Mouse (Mus musculus) cerebellum, adult 2 months (tissue): ENCODE data around the gene Ankle1. TPM values are rescaled to one million over a fixed set of nuclear protein-coding genes. Genes with fewer than 3 reads are reported as not detected.

ENCODE experiments used
- DNase-seq, 2 experiments: peaks; one replicate each; pipeline ENCODE4 v3.0.0; 2021
- H3K27ac ChIP-seq: fragments of 200-500 bp; 2 replicates; pipeline ENCODE4 v1.5.1; 2012; ENCODE audit warnings: low read length, control low read depth, inconsistent platforms; ENCODE audit not compliant: insufficient read depth
- H3K27me3 ChIP-seq: fragments of 200-500 bp; 2 replicates; pipeline ENCODE4 v1.6.1; 2012; ENCODE audit warnings: inconsistent platforms, mild to moderate bottlenecking, low read length, moderate library complexity; ENCODE audit not compliant: control insufficient read depth, insufficient read depth
- H3K4me1 ChIP-seq: fragments of 200-500 bp; 2 replicates; pipeline ENCODE4 v1.6.1; 2011; ENCODE audit warnings: low read length; ENCODE audit not compliant: control insufficient read depth, insufficient read depth
- H3K4me3 ChIP-seq: fragments of 200-500 bp; replicated peaks from 2 replicates; pipeline ENCODE3; 2011; ENCODE audit warnings: mild to moderate bottlenecking, low read depth, low read length, control low read depth; ENCODE audit not compliant: insufficient read depth
- CTCF ChIP-seq: fragments of 200-500 bp; IDR thresholded peaks from 2 replicates; pipeline ENCODE4 v1.5.1; 2011; ENCODE audit warnings: low read depth, mild to moderate bottlenecking, control low read depth, low read length, moderate library complexity, borderline replicate concordance; ENCODE audit not compliant: insufficient read depth
- POLR2A ChIP-seq: fragments of 200-500 bp; IDR thresholded peaks from 2 replicates; pipeline ENCODE4 v1.6.1; 2011; ENCODE audit warnings: low read length, control low read depth, borderline replicate concordance; ENCODE audit not compliant: insufficient read depth
- WGBS: fragments of 180-500 bp; shearing (Covaris S2); methylation state at CpG from one replicate; pipeline ENCODE4 v1.1.7; 2018; 5-methylcytosine and 5-hydroxymethylcytosine counted together
- polyA plus RNA-seq: library from polyadenylated mRNA; depleted of rRNA; stranded (reverse); fragments of >200 nt; gene quantifications from 2 replicates; pipeline ENCODE4 v1.2.3, GENCODE M21; 2012

The Ankle1 gene
- polyA plus RNA-seq, 1 experiment: 0.43 TPM

GRCm38 (mm10) chr8:71391696-71392095, 14.1 kb upstream of the Ankle1 start:
- 87% methylated on average over 2 of the region's 2 CpGs for WGBS
- TF ChIP-seq POLR2A (no peak), CTCF (no peak)
- Histone ChIP-seq H3K4me1 (no peaks in the 10 kb centered on the region; the same call in 1 of the 2 replicates), H3K27ac (no peak overlapping the region), H3K27me3 (no peaks in the 10 kb centered on the region), H3K4me3 (no peak overlapping the region)
- peak in 1 of 2 experiments; percentile 0 for DNase-seq

DNA sequence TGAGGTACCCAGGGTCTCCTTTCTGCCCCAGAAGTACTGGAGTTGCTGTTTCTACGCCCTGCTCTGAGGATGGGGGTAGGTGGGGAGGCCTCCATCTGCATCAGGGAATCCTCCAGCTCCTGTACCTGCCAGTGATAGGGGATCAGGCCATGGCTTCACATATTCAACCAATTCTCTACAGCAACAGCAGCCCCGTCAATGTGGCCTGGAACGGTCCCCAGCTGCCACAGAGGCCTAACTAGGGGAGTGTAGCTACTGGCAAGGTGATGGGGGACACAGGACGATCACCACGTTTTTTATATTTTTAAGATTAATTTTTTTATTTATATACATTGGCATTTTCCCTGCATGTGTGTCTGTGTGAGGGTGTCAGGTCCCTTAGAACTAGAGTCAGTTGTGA, 13.4 kb upstream of the Ankle1 start:
- H3K4me1 ChIP-seq: no peaks in the 10 kb centered on the region; the same call in 1 of the 2 replicates
- DNase-seq: peak in 1 of 2 experiments; percentile 2
- no peak overlapping the region for H3K27ac ChIP-seq
- H3K4me3 ChIP-seq: no peak overlapping the region
- H3K27me3 ChIP-seq: no peaks in the 10 kb centered on the region
- WGBS: 79% methylated on average over 5 of the region's 5 CpGs
- TF ChIP-seq POLR2A: no peak
- TF ChIP-seq CTCF: no peak

GRCm38 (mm10) chr8:71392871-71393270, 12.9 kb upstream of the Ankle1 start:
- Histone ChIP-seq H3K4me1 (peaks cover 3% of the 10 kb centered on the region; the same call in 1 of the 2 replicates), H3K27me3 (no peaks in the 10 kb centered on the region), H3K27ac (no peak overlapping the region), H3K4me3 (no peak overlapping the region)
- DNase-seq: peak in 1 of 2 experiments; percentile 6
- WGBS: 10% methylated on average over 3 of the region's 3 CpGs
- TF ChIP-seq POLR2A (no peak), CTCF (no peak)

DNA sequence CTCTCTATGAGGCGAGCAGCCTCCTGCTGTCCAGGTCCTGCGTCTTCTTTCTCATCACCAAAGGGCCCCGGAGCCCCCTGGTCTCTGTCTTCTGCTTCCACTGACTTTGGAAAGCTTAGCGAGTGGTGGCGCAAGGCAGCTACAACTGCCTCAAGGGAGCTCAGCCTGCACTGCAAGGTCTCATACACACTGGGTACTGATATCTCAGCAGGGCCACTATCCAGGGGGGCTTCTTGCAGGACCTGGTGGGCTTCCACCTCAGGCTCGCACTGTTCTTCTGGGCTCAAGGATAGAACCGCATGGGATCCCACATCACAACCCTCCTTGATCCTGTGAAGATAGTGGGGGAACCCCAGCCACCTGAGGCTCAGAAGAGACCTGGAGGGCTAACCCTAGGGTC, 11.3 kb upstream of the Ankle1 start:
- Histone ChIP-seq H3K4me3 (no peak overlapping the region), H3K4me1 (0 out of 2 replicates have a peak, but pooled peaks cover 3% of the 10 kb centered on the region), H3K27ac (no peak overlapping the region), H3K27me3 (no peaks in the 10 kb centered on the region)
- peak in 1 of 2 experiments; percentile 11 for DNase-seq
- TF ChIP-seq POLR2A: no peak
- no peak for TF ChIP-seq CTCF
- WGBS: 78% methylated on average over 7 of the region's 7 CpGs

GRCm38 (mm10) chr8:71395071-71395470, 10.7 kb upstream of the Ankle1 start:
- H3K4me3 ChIP-seq: no peak overlapping the region
- H3K27ac ChIP-seq: no peak overlapping the region
- WGBS: 86% methylated on average over 10 of the region's 10 CpGs
- peak in 1 of 2 experiments; percentile 17 for DNase-seq
- no peaks in the 10 kb centered on the region for H3K27me3 ChIP-seq
- TF ChIP-seq CTCF (no peak), POLR2A (no peak)
- 0 out of 2 replicates have a peak, but pooled peaks cover 3% of the 10 kb centered on the region for H3K4me1 ChIP-seq

DNA sequence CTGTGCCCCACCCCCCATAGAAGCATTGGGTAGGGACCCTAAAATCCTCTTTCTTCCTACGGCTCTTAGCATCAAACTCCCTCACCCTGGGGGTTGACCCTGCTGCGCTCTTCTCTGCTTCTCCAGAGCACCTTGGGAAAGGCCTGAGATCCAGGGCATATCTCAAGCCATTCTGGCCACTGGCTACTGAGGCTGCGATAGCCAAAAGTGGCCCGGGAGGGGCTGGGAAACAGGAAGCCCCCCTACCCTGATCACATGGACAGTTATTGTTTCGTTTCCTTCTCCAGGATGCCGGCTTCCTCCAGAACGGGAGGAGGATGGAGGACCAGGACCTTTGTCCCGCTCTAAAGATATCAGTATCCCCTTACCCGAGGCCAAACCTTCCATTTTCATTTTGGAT, 10.2 kb upstream of the Ankle1 start, which contains the start of gene Ushbp1:
Ushbp1 (minus strand) TSS at position 174 of the 400 bp plus-strand sequence.
- H3K4me1 ChIP-seq: 0 out of 2 replicates have a peak, but pooled peaks cover 3% of the 10 kb centered on the region
- no peaks in the 10 kb centered on the region for H3K27me3 ChIP-seq
- peak in 1 of 2 experiments; percentile 32 for DNase-seq
- 90% methylated on average over 9 of the region's 9 CpGs for WGBS
- TF ChIP-seq POLR2A: no peak
- no peak for TF ChIP-seq CTCF
- peak within 1 kb of the TSS; percentile 80 for H3K27ac ChIP-seq
- peak within 1 kb of the TSS; percentile 77 for H3K4me3 ChIP-seq

GRCm38 (mm10) chr8:71396639-71397305, 9.0 kb upstream of the Ankle1 start, which contains the start of gene Babam1:
TSS of gene Babam1 (plus strand) at chr8:71396861.
- H3K27ac ChIP-seq: peak within 1 kb of the TSS; percentile 80
- 0 out of 2 replicates have a peak, but pooled peaks cover 3% of the 10 kb centered on the region for H3K4me1 ChIP-seq
- peak; percentile 93 to 98 for DNase-seq
- no peaks in the 10 kb centered on the region for H3K27me3 ChIP-seq
- WGBS: under 1% methylated on average over 34 of the region's 34 CpGs
- TF ChIP-seq CTCF: no peak
- TF ChIP-seq POLR2A: peak; percentile 81; the same call in 1 of the 2 replicates
- H3K4me3 ChIP-seq: peak within 1 kb of the TSS; percentile 77

GRCm38 (mm10) chr8:71397701-71398100, 8.1 kb upstream of the Ankle1 start:
- Histone ChIP-seq H3K27ac (no peak overlapping the region), H3K27me3 (no peaks in the 10 kb centered on the region), H3K4me3 (peak overlapping the region; percentile 77), H3K4me1 (0 out of 2 replicates have a peak, but pooled peaks cover 3% of the 10 kb centered on the region)
- DNase-seq: peak in 1 of 2 experiments; percentile 35
- 84% methylated on average over 12 of the region's 12 CpGs for WGBS
- TF ChIP-seq CTCF (no peak), POLR2A (no peak)
